19 mouse cellular contexts compared by ENCODE assay signal in genomic region chr14:76099543-76099942, GRCm38 (mm10). TPM values are rescaled to one million over a fixed set of nuclear protein-coding genes. Genes with fewer than 3 reads are reported as not detected.
A peak's percentile ranks its signal among the peaks of the same experiment; 100 is the strongest.
DNase-seq lines count a peak whose midpoint lies in the region; ATAC-seq and TF ChIP-seq lines count a peak whose summit lies in the region.
"Had no signal": no experiment of that assay in that cellular context is flagged by ENCODE, and none has a peak within 500 bp of the region (broad histone marks: within the 10 kb centered on the region; RNA-seq: fewer than 3 reads in every experiment).

No protein-coding gene starts in this region.

- no peak for TF ChIP-seq CTCF in lung, adult 2 months (IDR thresholded peaks at IDR 0.05; ENCODE audit: insufficient read depth, low read length)

- ATAC-seq in erythroblast, adult 5-6 weeks (replicated peaks; ENCODE audit: low FRiP score, poor library complexity, severe bottlenecking), result no peak
- ATAC-seq: forebrain, embryonic 14.5 days; intestine, postnatal 0 days had no signal

- no peaks in the 10 kb centered on the region for H3K4me1 ChIP-seq in lung, adult 2 months (ENCODE audit: control insufficient read depth, insufficient read depth, low read length)
- H3K4me1 ChIP-seq: embryonic facial prominence, embryonic 15.5 days; forebrain, embryonic 10.5 days; heart, embryonic 12.5 days; hindbrain, embryonic 15.5 days had no signal

- no peak overlapping the region for H3K4me3 ChIP-seq in lung, adult 2 months (replicated peaks; ENCODE audit: extremely low read depth, low read depth, low read length)
- H3K4me3 ChIP-seq: embryonic facial prominence, embryonic 15.5 days; forebrain, embryonic 10.5 days; gastrocnemius, adult 2 months; heart, adult 2 months; heart, embryonic 12.5 days; hindbrain, embryonic 15.5 days had no signal

- 87% methylated on average over 9 of the region's 9 CpGs for WGBS in lung, adult 2 months

- no peak for TF ChIP-seq POLR2A in lung, adult 2 months (IDR thresholded peaks at IDR 0.05; ENCODE audit: borderline replicate concordance, extremely low read depth, low read depth, low read length)

- DNase-seq in 3134 (ENCODE audit: extremely low read depth, insufficient read length, low spot score), result peak; percentile 32
- DNase-seq in 416B (ENCODE audit: low read depth), result peak; percentile 48
- DNase-seq in adipocyte (ENCODE audit: low spot score), result peak; percentile 11
- peak; percentile 26 for DNase-seq in gonadal fat pad, adult 2 months (ENCODE audit: low read depth)
- DNase-seq in gastrocnemius, postnatal 10 days, result no peak
- DNase-seq in lung, adult 2 months, result no peak
- DNase-seq: cerebellum, adult 2 months; cerebellum, postnatal 10 days; gastrocnemius, adult 2 months; gastrocnemius, postnatal 36 days; heart, adult 2 months; kidney, adult 8-10 months had no signal

RNA-seq across cellular contexts. Expression of gene Gpalpp1, which starts 11.0 kb away (rescaled TPM):
- 6.7 and 7.1 TPM in 2 replicates for polyA plus RNA-seq in gonadal fat pad, adult 2 months (2012; rRNA removed)
- 1 to 10 TPM; 7.9 to 8.6 TPM for total RNA-seq in gastrocnemius, postnatal 10 days (2021)
- polyA plus RNA-seq in lung, adult 2 months (2012; rRNA removed), result 3.4 and 6.0 TPM in 2 replicates
- 3.6 and 7.5 TPM in 2 replicates for total RNA-seq in erythroblast, adult 5-6 weeks (2015; ENCODE audit: low replicate concordance)
- 5.7 and 8.3 TPM in 2 replicates for total RNA-seq in erythroblast, adult 5-6 weeks (2017; ENCODE audit: low replicate concordance)

RNA-seq across cellular contexts. Expression of gene Nufip1, which starts 11.1 kb away (rescaled TPM):
- polyA plus RNA-seq in gonadal fat pad, adult 2 months (2012; rRNA removed), result 2.6 and 2.9 TPM in 2 replicates
- 1 to 10 TPM; 4.5 to 4.8 TPM for total RNA-seq in gastrocnemius, postnatal 10 days (2021)
- 2.5 and 2.7 TPM in 2 replicates for polyA plus RNA-seq in lung, adult 2 months (2012; rRNA removed)
- total RNA-seq in erythroblast, adult 5-6 weeks (2015; ENCODE audit: low replicate concordance), result 1.7 and 4.6 TPM in 2 replicates
- 2.8 and 3.6 TPM in 2 replicates for total RNA-seq in erythroblast, adult 5-6 weeks (2017; ENCODE audit: low replicate concordance)

Comparison
In these comparisons a context has a peak if more than half of its experiments do, and no peak if none do; other contexts are left out.
1. DNase-seq: peak in 3134 (single experiment), 416B (single experiment), adipocyte (single experiment) and gonadal fat pad, adult 2 months (single experiment); none in gastrocnemius, postnatal 10 days (single experiment) and lung, adult 2 months (single experiment).